Mouse (Mus musculus) hindbrain, embryonic 12.5 days (tissue): Measurements from ENCODE around the gene Tcf20. TPM values are rescaled to one million over a fixed set of nuclear protein-coding genes. Genes with fewer than 3 reads are reported as not detected.

Source experiments
- ATAC-seq: fragments of 200-750 bp; cut with Nextera tagmentation; 2 replicates; pipeline ENCODE4 v1.8.0; 2017; ENCODE audit warnings: moderate TSS enrichment; ENCODE audit not compliant: low FRiP score
- H3K27ac ChIP-seq: fragments of 300-500 bp; sonication (generic); 2 replicates; pipeline ENCODE4 v1.5.1; 2016; ENCODE audit warnings: mild to moderate bottlenecking
- H3K27me3 ChIP-seq: fragments of 300-500 bp; sonication (generic); 2 replicates; pipeline ENCODE4 v1.6.1; 2016; ENCODE audit warnings: mild to moderate bottlenecking
- H3K36me3 ChIP-seq: fragments of 300-500 bp; sonication (generic); 2 replicates; pipeline ENCODE4 v1.6.1; 2016; ENCODE audit warnings: mild to moderate bottlenecking
- H3K4me1 ChIP-seq: fragments of 300-500 bp; sonication (generic); 2 replicates; pipeline ENCODE4 v1.6.1; 2016
- H3K4me2 ChIP-seq: fragments of 300-500 bp; sonication (generic); replicated peaks from 2 replicates; pipeline ENCODE4 v1.6.1; 2016; ENCODE audit warnings: mild to moderate bottlenecking
- H3K4me3 ChIP-seq: fragments of 300-500 bp; sonication (generic); 2 replicates; pipeline ENCODE4 v1.5.1; 2016; ENCODE audit warnings: mild to moderate bottlenecking
- H3K9ac ChIP-seq: fragments of 300-500 bp; sonication (generic); 2 replicates; pipeline ENCODE4 v1.6.1; 2016; ENCODE audit warnings: mild to moderate bottlenecking, moderate library complexity
- H3K9me3 ChIP-seq: fragments of 300-500 bp; sonication (generic); replicated peaks from 2 replicates; pipeline ENCODE4 v1.6.1; 2016; ENCODE audit warnings: mild to moderate bottlenecking
- WGBS: fragments of 180-500 bp; shearing (Covaris S2); methylation state at CpG from one replicate; pipeline ENCODE4 v1.1.7; 2016; 5-methylcytosine and 5-hydroxymethylcytosine counted together
- polyA plus RNA-seq: library from polyadenylated mRNA; unstranded; fragments of >200 nt; fragmentation: Nextera tagmentation; extraction: Ambion mirVana; gene quantifications from 2 replicates; pipeline ENCODE4 v1.2.1, GENCODE M21; 2016

Gene Tcf20
- polyA plus RNA-seq, 1 experiment from 2014 or later, result 12.4 TPM

GRCm38 (mm10) chr15:82967947-82968346, 19.7 kb downstream of the Tcf20 start:
- no peaks in the 10 kb centered on the region for H3K9me3 ChIP-seq
- H3K27me3 ChIP-seq, result peaks cover 71% of the 10 kb centered on the region
- peak overlapping the region; percentile 45 for H3K4me2 ChIP-seq
- 26% methylated on average over 6 of the region's 6 CpGs for WGBS
- ATAC-seq, result 0 out of 2 replicates have a peak, but pooled peaks have one; percentile 5
- peak overlapping the region; percentile 42; the same call in 1 of the 2 replicates for H3K9ac ChIP-seq
- no peak overlapping the region; the same call in 1 of the 2 replicates for H3K4me3 ChIP-seq
- H3K27ac ChIP-seq, result peak overlapping the region; percentile 76
- H3K36me3 ChIP-seq, result no peaks in the 10 kb centered on the region
- peaks cover 39% of the 10 kb centered on the region for H3K4me1 ChIP-seq

DNA sequence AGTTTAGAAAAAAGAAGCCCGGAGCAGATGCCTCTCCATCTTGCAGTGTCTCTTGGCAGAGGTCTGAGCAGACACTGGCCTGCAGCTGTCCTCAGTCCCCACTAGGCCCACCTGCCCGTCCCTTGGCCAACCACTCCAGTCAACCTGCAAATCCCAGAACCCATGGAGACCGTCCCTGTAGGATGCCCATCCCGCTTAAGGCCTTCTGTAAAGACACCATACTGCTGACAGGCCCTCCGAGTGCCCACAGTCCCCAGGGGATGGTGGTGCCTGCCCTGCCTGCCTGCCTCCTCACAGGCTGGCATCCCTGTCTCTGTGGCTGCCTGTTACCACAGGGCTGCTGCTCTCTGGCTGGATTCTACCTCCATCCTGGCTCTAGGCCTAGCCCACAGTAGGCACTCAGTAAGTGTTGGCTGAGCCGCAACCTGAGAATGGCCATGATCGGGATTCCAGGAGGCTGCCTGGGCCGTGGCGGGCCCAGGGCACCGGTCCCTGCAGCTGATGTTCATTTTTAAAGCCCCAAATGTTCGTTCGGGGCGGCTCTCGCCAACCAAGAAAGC, 23.3 kb downstream of the Tcf20 start:
- H3K9me3 ChIP-seq, result no peaks in the 10 kb centered on the region
- H3K27me3 ChIP-seq, result peaks cover 81% of the 10 kb centered on the region
- H3K27ac ChIP-seq, result peak overlapping the region; percentile 67
- no peak for ATAC-seq
- H3K4me1 ChIP-seq, result peaks cover 68% of the 10 kb centered on the region
- H3K36me3 ChIP-seq, result no peaks in the 10 kb centered on the region
- no peak overlapping the region for H3K9ac ChIP-seq
- H3K4me3 ChIP-seq, result peak overlapping the region; percentile 40; the same call in 1 of the 2 replicates
- no peak overlapping the region for H3K4me2 ChIP-seq
- 68% methylated on average over 14 of the region's 14 CpGs for WGBS

DNA sequence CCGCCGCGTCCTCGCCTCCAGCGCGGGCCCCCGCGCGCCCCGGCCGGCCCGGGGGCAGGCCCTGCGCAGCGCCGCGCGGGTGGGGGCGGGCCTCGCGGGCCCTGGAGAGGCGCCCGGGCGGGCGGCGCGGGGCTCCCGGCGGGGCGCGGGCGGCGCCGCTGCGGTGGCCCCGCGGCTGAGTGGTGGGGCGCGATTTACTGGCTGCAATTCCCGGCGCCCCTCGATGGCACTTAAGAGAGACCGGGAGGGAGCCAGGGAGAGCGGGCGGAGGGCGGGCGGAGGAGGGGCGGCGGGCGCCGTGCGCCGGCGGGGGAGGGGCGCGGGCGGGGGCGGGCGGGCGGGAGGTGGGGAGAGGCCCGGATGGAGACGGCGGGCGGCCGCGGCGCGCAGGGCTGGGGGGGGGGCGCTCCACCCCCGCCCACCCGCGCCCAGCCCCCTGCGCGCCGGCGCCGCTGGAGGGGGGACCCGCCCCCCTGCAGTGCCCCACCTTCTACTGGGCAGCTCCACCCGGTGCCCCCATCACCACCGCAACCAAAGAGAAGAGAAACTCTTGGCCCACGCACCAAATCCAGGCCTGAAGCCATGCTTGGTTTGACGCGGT, 24.0 kb downstream of the Tcf20 start:
- Histone ChIP-seq H3K27ac (peak overlapping the region; percentile 67), H3K36me3 (no peaks in the 10 kb centered on the region), H3K4me1 (peaks cover 68% of the 10 kb centered on the region), H3K4me3 (peak overlapping the region; percentile 40), H3K9me3 (no peaks in the 10 kb centered on the region), H3K27me3 (peaks cover 82% of the 10 kb centered on the region), H3K9ac (peak overlapping the region; percentile 63), H3K4me2 (peak overlapping the region; percentile 64)
- no peak for ATAC-seq
- under 1% methylated on average over 40 of the region's 82 CpGs for WGBS

GRCm38 (mm10) chr15:82963090-82963489, 24.6 kb downstream of the Tcf20 start:
- Histone ChIP-seq H3K27ac (peak overlapping the region; percentile 79), H3K4me2 (peak overlapping the region; percentile 64), H3K27me3 (peaks cover 82% of the 10 kb centered on the region), H3K36me3 (no peaks in the 10 kb centered on the region), H3K9me3 (no peaks in the 10 kb centered on the region), H3K9ac (peak overlapping the region; percentile 78), H3K4me3 (peak overlapping the region; percentile 55), H3K4me1 (peaks cover 68% of the 10 kb centered on the region)
- ATAC-seq, result no peak
- WGBS, result 2% methylated on average over 39 of the region's 39 CpGs

GRCm38 (mm10) chr15:82962536-82962935, 25.1 kb downstream of the Tcf20 start:
- WGBS, result 31% methylated on average over 4 of the region's 4 CpGs
- peaks cover 76% of the 10 kb centered on the region for H3K27me3 ChIP-seq
- H3K9me3 ChIP-seq, result no peaks in the 10 kb centered on the region
- peak overlapping the region; percentile 64 for H3K4me2 ChIP-seq
- peak overlapping the region; percentile 55 for H3K4me3 ChIP-seq
- H3K9ac ChIP-seq, result peak overlapping the region; percentile 78; the same call in 1 of the 2 replicates
- peaks cover 68% of the 10 kb centered on the region for H3K4me1 ChIP-seq
- H3K27ac ChIP-seq, result peak overlapping the region; percentile 79
- no peak for ATAC-seq
- H3K36me3 ChIP-seq, result no peaks in the 10 kb centered on the region

DNA sequence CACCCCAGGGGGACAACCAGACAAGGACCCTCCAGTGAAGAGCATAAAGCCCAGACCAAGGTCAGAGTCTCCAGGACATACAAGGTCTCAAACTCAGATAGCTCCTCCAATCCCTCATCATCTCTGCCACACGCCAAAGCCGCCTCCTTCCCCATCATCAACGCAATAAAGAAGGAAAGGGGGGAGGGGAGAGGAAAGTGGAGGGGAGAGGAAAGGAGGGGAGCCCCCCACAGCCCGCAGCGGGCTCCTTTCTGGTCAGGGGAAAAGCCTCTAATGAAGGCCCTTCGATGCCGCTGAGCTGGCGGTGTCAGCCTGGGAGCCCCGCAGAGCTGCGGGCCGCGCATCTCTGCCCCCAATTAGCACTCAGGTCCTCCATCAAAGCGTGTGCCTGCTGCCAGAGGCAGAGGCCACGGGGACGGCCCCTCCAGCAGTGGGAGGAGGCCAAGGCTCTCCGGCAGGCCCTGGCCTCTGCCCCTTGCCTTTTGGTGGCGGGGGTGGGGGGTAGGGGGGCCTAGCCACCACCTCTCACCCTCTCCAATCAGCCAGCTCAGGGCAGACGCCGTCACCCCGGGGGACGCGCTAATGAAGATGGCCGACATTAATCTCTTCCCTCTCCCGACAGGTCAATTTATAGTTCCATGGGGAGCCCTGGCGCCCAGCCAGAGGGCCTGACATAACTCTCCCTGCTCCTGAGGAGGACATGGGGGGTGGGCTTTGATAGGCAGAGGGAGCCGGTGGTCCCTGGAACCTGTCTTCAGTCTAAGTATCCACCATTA, 26.7 kb downstream of the Tcf20 start:
- peaks cover 80% of the 10 kb centered on the region for H3K4me1 ChIP-seq
- peaks cover 75% of the 10 kb centered on the region for H3K27me3 ChIP-seq
- WGBS, result under 1% methylated on average over 21 of the region's 26 CpGs
- peak overlapping the region; percentile 53; the same call in 1 of the 2 replicates for H3K9ac ChIP-seq
- H3K36me3 ChIP-seq, result no peaks in the 10 kb centered on the region
- no peaks in the 10 kb centered on the region for H3K9me3 ChIP-seq
- peak overlapping the region; percentile 64 for H3K4me2 ChIP-seq
- H3K4me3 ChIP-seq, result peak overlapping the region; percentile 24
- peak overlapping the region; percentile 74 for H3K27ac ChIP-seq
- peak; percentile 41 for ATAC-seq

- 60% methylated on average over 12 of the region's 12 CpGs for WGBS
- Histone ChIP-seq H3K36me3 (no peaks in the 10 kb centered on the region), H3K4me3 (no peak overlapping the region), H3K27ac (peak overlapping the region; percentile 64; the same call in 1 of the 2 replicates), H3K9ac (peak overlapping the region; percentile 35; the same call in 1 of the 2 replicates), H3K27me3 (peaks cover 75% of the 10 kb centered on the region), H3K4me1 (peaks cover 86% of the 10 kb centered on the region), H3K9me3 (no peaks in the 10 kb centered on the region), H3K4me2 (peak overlapping the region; percentile 41)
- ATAC-seq, result no peak
Observed at GRCm38 (mm10) chr15:82959151-82959550, 28.5 kb downstream of the Tcf20 start.

DNA sequence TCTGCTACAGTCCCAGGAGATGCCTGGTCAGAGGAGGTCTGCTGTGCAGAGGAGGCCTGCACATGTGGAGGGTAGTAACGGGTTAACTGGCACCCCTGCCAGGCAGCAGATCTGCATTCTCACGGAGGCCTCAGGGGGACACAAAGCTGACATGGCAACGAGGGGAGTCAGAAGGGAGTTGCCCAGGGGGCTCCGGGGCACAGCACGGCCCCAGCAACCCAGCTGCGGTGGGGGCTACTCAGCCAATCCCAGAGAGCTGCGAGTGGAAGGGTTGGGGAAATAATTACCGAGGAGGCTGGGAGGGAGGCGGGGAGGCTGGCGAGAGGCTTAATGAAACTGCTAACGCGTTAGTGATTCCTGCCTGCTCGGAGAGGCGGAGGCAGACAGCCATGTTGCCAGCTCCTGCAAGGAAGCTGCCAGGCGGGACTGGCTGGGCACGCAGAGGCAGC, 29.4 kb downstream of the Tcf20 start:
- peak overlapping the region; percentile 64 for H3K27ac ChIP-seq
- H3K4me2 ChIP-seq, result peak overlapping the region; percentile 41
- H3K36me3 ChIP-seq, result no peaks in the 10 kb centered on the region
- 2% methylated on average over 16 of the region's 16 CpGs for WGBS
- ATAC-seq, result peak; percentile 57
- H3K4me1 ChIP-seq, result peaks cover 92% of the 10 kb centered on the region
- peak overlapping the region; percentile 12; the same call in 1 of the 2 replicates for H3K4me3 ChIP-seq
- peaks cover 84% of the 10 kb centered on the region for H3K27me3 ChIP-seq
- peak overlapping the region; percentile 14; the same call in 1 of the 2 replicates for H3K9ac ChIP-seq
- no peaks in the 10 kb centered on the region for H3K9me3 ChIP-seq

DNA sequence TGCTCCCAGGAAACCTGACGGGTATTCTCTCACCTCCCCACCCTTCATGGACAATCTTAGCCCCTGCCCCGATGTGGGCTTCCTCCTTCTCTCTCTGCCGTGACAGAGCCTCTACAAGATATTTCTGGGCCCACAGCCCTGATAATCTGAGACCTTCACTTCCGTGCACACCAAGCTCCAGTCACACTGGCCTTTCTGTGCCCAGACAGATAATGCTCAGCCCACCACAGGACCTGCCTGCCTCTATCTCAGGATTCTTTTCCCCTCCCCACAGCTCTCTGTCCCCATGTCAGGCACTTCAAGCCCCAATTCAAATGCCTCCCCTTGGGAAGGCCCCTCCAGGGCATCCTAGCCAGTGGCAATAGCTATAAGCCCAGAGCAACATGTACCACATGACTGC, 31.0 kb downstream of the Tcf20 start:
- no peaks in the 10 kb centered on the region for H3K9me3 ChIP-seq
- H3K27me3 ChIP-seq, result peaks cover 79% of the 10 kb centered on the region
- no peak overlapping the region for H3K27ac ChIP-seq
- H3K9ac ChIP-seq, result no peak overlapping the region
- 64% methylated on average over 4 of the region's 4 CpGs for WGBS
- no peaks in the 10 kb centered on the region for H3K36me3 ChIP-seq
- H3K4me1 ChIP-seq, result peaks cover 92% of the 10 kb centered on the region
- H3K4me2 ChIP-seq, result no peak overlapping the region
- no peak overlapping the region for H3K4me3 ChIP-seq
- no peak for ATAC-seq

GRCm38 (mm10) chr15:82956310-82956709, 31.4 kb downstream of the Tcf20 start:
- Histone ChIP-seq H3K4me2 (no peak overlapping the region), H3K36me3 (no peaks in the 10 kb centered on the region), H3K27ac (no peak overlapping the region), H3K9ac (no peak overlapping the region), H3K27me3 (peaks cover 79% of the 10 kb centered on the region), H3K4me1 (peaks cover 90% of the 10 kb centered on the region), H3K4me3 (no peak overlapping the region), H3K9me3 (no peaks in the 10 kb centered on the region)
- ATAC-seq, result no peak
- WGBS, result 83% methylated on average over 3 of the region's 3 CpGs

GRCm38 (mm10) chr15:82955286-82955685, 32.4 kb downstream of the Tcf20 start:
- ATAC-seq, result no peak
- no peak overlapping the region for H3K9ac ChIP-seq
- H3K36me3 ChIP-seq, result no peaks in the 10 kb centered on the region
- H3K27me3 ChIP-seq, result peaks cover 79% of the 10 kb centered on the region
- WGBS, result 91% methylated on average over 8 of the region's 8 CpGs
- H3K4me3 ChIP-seq, result no peak overlapping the region
- peaks cover 90% of the 10 kb centered on the region for H3K4me1 ChIP-seq
- no peak overlapping the region for H3K27ac ChIP-seq
- no peaks in the 10 kb centered on the region for H3K9me3 ChIP-seq
- no peak overlapping the region for H3K4me2 ChIP-seq

GRCm38 (mm10) chr15:82954034-82954433, 33.6 kb downstream of the Tcf20 start:
- Histone ChIP-seq H3K4me3 (no peak overlapping the region), H3K27me3 (peaks cover 79% of the 10 kb centered on the region), H3K4me2 (no peak overlapping the region), H3K4me1 (peaks cover 88% of the 10 kb centered on the region), H3K36me3 (no peaks in the 10 kb centered on the region), H3K27ac (no peak overlapping the region), H3K9ac (no peak overlapping the region), H3K9me3 (no peaks in the 10 kb centered on the region)
- ATAC-seq, result no peak
- 73% methylated on average over 5 of the region's 5 CpGs for WGBS
